ENCODE assay signal across 10 mouse cellular contexts in the genomic region with DNA sequence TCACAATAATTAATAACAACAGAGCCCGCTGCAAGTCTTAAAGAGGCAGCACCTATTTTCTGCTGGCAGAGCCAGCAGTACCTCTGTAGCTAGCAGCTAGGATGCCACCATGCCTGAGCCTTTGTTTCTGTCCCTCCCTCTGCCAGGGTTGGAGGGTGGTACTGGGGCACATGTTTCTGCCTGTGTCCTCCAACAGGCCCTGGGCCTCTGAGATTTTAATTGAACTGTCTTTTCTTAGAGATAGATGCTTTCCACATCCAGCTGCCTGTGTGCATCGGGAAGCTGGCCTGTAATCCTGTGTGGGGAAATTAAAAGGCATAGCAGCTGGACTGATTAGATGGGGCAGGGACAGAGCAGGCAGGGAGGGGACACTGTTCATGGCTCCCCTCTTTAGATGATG. TPM values are rescaled to one million over a fixed set of nuclear protein-coding genes. Genes with fewer than 3 reads are reported as not detected.
DNase-seq lines count a peak whose midpoint lies in the region; ATAC-seq lines count a peak whose summit lies in the region.
"Had no signal": no experiment of that assay in that cellular context is flagged by ENCODE, and none has a peak within 500 bp of the region (broad histone marks: within the 10 kb centered on the region; RNA-seq: fewer than 3 reads in every experiment).

No protein-coding gene starts in this region.

- ATAC-seq in neural tube, embryonic 11.5 days (ENCODE audit: insufficient read depth, low FRiP score, low TSS enrichment) = no peak
- ATAC-seq in forebrain, embryonic 16.5 days = no peak
- ATAC-seq in limb, embryonic 13.5 days (ENCODE audit: low FRiP score, low read depth) = no peak

- H3K9ac ChIP-seq in neural tube, embryonic 11.5 days (ENCODE audit: low read length) = peak overlapping the region; percentile 39; the same call in 1 of the 2 replicates
- peak overlapping the region; percentile 39 for H3K9ac ChIP-seq in forebrain, embryonic 16.5 days (replicated peaks; ENCODE audit: low read depth, low read length)
- H3K9ac ChIP-seq in limb, embryonic 13.5 days = 0 out of 2 replicates have a peak overlapping the region, but pooled peaks have one; percentile 32

- peaks cover 20% of the 10 kb centered on the region for H3K36me3 ChIP-seq in neural tube, embryonic 11.5 days (ENCODE audit: control insufficient read depth, insufficient read depth, low read length)
- peaks cover 3% of the 10 kb centered on the region; the same call in 1 of the 2 replicates for H3K36me3 ChIP-seq in forebrain, embryonic 16.5 days (ENCODE audit: control insufficient read depth, insufficient read depth)
- peaks cover 36% of the 10 kb centered on the region for H3K36me3 ChIP-seq in limb, embryonic 13.5 days

- peaks cover 42% of the 10 kb centered on the region for H3K4me1 ChIP-seq in neural tube, embryonic 11.5 days (ENCODE audit: control insufficient read depth, insufficient read depth, low read length)
- peaks cover 77% of the 10 kb centered on the region for H3K4me1 ChIP-seq in forebrain, embryonic 16.5 days (replicated peaks; ENCODE audit: control insufficient read depth, insufficient read depth, low read length)
- H3K4me1 ChIP-seq in limb, embryonic 13.5 days = peaks cover 83% of the 10 kb centered on the region

- no peak overlapping the region for H3K4me3 ChIP-seq in neural tube, embryonic 11.5 days (ENCODE audit: low read depth, low read length)
- no peak overlapping the region for H3K4me3 ChIP-seq in forebrain, embryonic 16.5 days (replicated peaks; ENCODE audit: low read length)
- H3K4me3 ChIP-seq in limb, embryonic 13.5 days = no peak overlapping the region

- no peak for DNase-seq in neural tube, embryonic 11.5 days (ENCODE audit: low spot score)
- DNase-seq in neural tube, embryonic 10.5 days (ENCODE audit: extremely low spot score, low spot score) = no peak
- DNase-seq in ovary, postnatal 36 days (ENCODE audit: low spot score) = no peak
- DNase-seq in yolk sac, embryonic 10.5 days (ENCODE audit: low spot score) = no peak
- no peak for DNase-seq in spleen, adult 12 weeks (ENCODE audit: low spot score)
- DNase-seq: cerebellum, adult 2 months; liver; thymus, postnatal 25 days had no signal

- 62% methylated on average over 2 of the region's 2 CpGs for WGBS in neural tube, embryonic 11.5 days
- WGBS in forebrain, embryonic 16.5 days = 16% methylated on average over 2 of the region's 2 CpGs
- 47% methylated on average over 2 of the region's 2 CpGs for WGBS in limb, embryonic 13.5 days

- no peak overlapping the region for H3K4me2 ChIP-seq in neural tube, embryonic 11.5 days (ENCODE audit: low read depth)
- peak overlapping the region; percentile 9; the same call in 1 of the 2 replicates for H3K4me2 ChIP-seq in forebrain, embryonic 16.5 days (ENCODE audit: low read length)
- 0 out of 2 replicates have a peak overlapping the region, but pooled peaks have one; percentile 19 for H3K4me2 ChIP-seq in limb, embryonic 13.5 days (replicated peaks)

- no peaks in the 10 kb centered on the region for H3K27me3 ChIP-seq in neural tube, embryonic 11.5 days (ENCODE audit: control insufficient read depth, insufficient read depth, low read length)
- no peaks in the 10 kb centered on the region for H3K27me3 ChIP-seq in forebrain, embryonic 16.5 days (replicated peaks; ENCODE audit: control insufficient read depth, insufficient read depth, low read length)
- no peaks in the 10 kb centered on the region for H3K27me3 ChIP-seq in limb, embryonic 13.5 days

- peak overlapping the region; percentile 76 for H3K27ac ChIP-seq in neural tube, embryonic 11.5 days (ENCODE audit: low read depth, low read length)
- peak overlapping the region; percentile 64 for H3K27ac ChIP-seq in forebrain, embryonic 16.5 days (ENCODE audit: low read length)
- H3K27ac ChIP-seq in limb, embryonic 13.5 days = peak overlapping the region; percentile 22; the same call in 1 of the 2 replicates

- H3K9me3 ChIP-seq in neural tube, embryonic 11.5 days (ENCODE audit: control insufficient read depth, low read length) = no peaks in the 10 kb centered on the region
- H3K9me3 ChIP-seq in forebrain, embryonic 16.5 days (ENCODE audit: control insufficient read depth, low read length) = no peaks in the 10 kb centered on the region
- no peaks in the 10 kb centered on the region for H3K9me3 ChIP-seq in limb, embryonic 13.5 days

RNA-seq across cellular contexts. Expression of gene Srebf1, which starts 39.6 kb away (rescaled TPM):
- 53.3 and 54.7 TPM in 2 replicates for polyA plus RNA-seq in neural tube, embryonic 11.5 days (2014; fragmentation: Nextera tagmentation; extraction: Ambion mirVana)
- 41.1 and 46.9 TPM in 2 replicates for polyA plus RNA-seq in forebrain, embryonic 16.5 days (2015; fragmentation: Nextera tagmentation; extraction: Ambion mirVana)
- 64.5 and 65.7 TPM in 2 replicates for polyA plus RNA-seq in limb, embryonic 13.5 days (2015; fragmentation: Nextera tagmentation; extraction: Ambion mirVana)

Comparison
In these comparisons a context has a peak if more than half of its experiments do, and no peak if none do; other contexts are left out.
1. H3K27ac ChIP-seq: peak in every context shown above with its lines; median percentile 76 in neural tube, embryonic 11.5 days; 64 in forebrain, embryonic 16.5 days; 22 in limb, embryonic 13.5 days.